Mouse (Mus musculus) limb, embryonic 14.5 days (tissue): ENCODE data around the gene Lrmda. TPM values are rescaled to one million over a fixed set of nuclear protein-coding genes. Genes with fewer than 3 reads are reported as not detected.

Experiments used
- ATAC-seq: fragments of 200-750 bp; cut with Nextera tagmentation; 2 replicates; pipeline ENCODE4 v1.8.0; 2017; ENCODE audit warnings: low read depth, moderate number of reproducible peaks, moderate TSS enrichment; ENCODE audit not compliant: low FRiP score
- DNase-seq: peaks from one replicate; pipeline ENCODE4 v3.0.0-alpha.2; 2015; ENCODE audit warnings: low spot score
- H3K27ac ChIP-seq: fragments of 300-500 bp; sonication (generic); replicated peaks from 2 replicates; pipeline ENCODE4 v1.5.1; 2014; ENCODE audit warnings: low read depth, mild to moderate bottlenecking, low read length, moderate library complexity, mixed read lengths
- H3K27me3 ChIP-seq: fragments of 300-500 bp; sonication (generic); 2 replicates; pipeline ENCODE4 v1.6.1; 2014; ENCODE audit warnings: low read length, mixed read lengths; ENCODE audit not compliant: control insufficient read depth, insufficient read depth
- H3K36me3 ChIP-seq: fragments of 300-500 bp; sonication (generic); 2 replicates; pipeline ENCODE4 v1.6.1; 2014; ENCODE audit warnings: mild to moderate bottlenecking, low read length, moderate library complexity, mixed read lengths; ENCODE audit not compliant: control insufficient read depth, insufficient read depth
- H3K4me1 ChIP-seq: fragments of 300-500 bp; sonication (generic); 2 replicates; pipeline ENCODE4 v1.6.1; 2014; ENCODE audit warnings: antibody characterized with exemption, low read length, mixed read lengths; ENCODE audit not compliant: control insufficient read depth, insufficient read depth
- H3K4me2 ChIP-seq: fragments of 300-500 bp; sonication (generic); replicated peaks from 2 replicates; pipeline ENCODE4 v1.6.1; 2014; ENCODE audit warnings: low read depth, mild to moderate bottlenecking, low read length, moderate library complexity; ENCODE audit not compliant: severe bottlenecking
- H3K4me3 ChIP-seq: fragments of 300-500 bp; sonication (generic); replicated peaks from 2 replicates; pipeline ENCODE4 v1.5.1; 2014; ENCODE audit warnings: low read length
- H3K9ac ChIP-seq: fragments of 300-500 bp; sonication (generic); 2 replicates; pipeline ENCODE4 v1.6.1; 2014; ENCODE audit warnings: mild to moderate bottlenecking, low read depth, low read length, moderate library complexity; ENCODE audit not compliant: severe bottlenecking
- H3K9me3 ChIP-seq: fragments of 300-500 bp; sonication (generic); 2 replicates; pipeline ENCODE4 v1.6.1; 2016; ENCODE audit warnings: low read length; ENCODE audit not compliant: control insufficient read depth
- POLR2A ChIP-seq: fragments of 200-500 bp; IDR thresholded peaks from 2 replicates; pipeline ENCODE4 v1.8.0; 2012; ENCODE audit warnings: inconsistent platforms, mild to moderate bottlenecking, moderate library complexity, borderline replicate concordance; ENCODE audit not compliant: insufficient read depth, insufficient read length; ENCODE audit errors: extremely low read depth
- WGBS: fragments of 180-500 bp; shearing (Covaris S2); extraction: QIAGEN DNeasy Blood & Tissue Kit; methylation state at CpG from one replicate; pipeline ENCODE4 v1.1.7; 2014; 5-methylcytosine and 5-hydroxymethylcytosine counted together
- polyA plus RNA-seq, 2 experiments: library from polyadenylated mRNA; depleted of rRNA in 1 of 2; stranded (reverse) in 1 of 2; unstranded in 1 of 2; fragments of >200 nt; fragmentation: Nextera tagmentation in 1 of 2; extraction: Ambion mirVana in 1 of 2; gene quantifications; 2 replicates each; pipeline versions ENCODE4 v1.2.1 to v1.2.3; 2012 to 2014

Gene Lrmda
- polyA plus RNA-seq, 2 experiments: 0.08 to 0.72 TPM

DNA sequence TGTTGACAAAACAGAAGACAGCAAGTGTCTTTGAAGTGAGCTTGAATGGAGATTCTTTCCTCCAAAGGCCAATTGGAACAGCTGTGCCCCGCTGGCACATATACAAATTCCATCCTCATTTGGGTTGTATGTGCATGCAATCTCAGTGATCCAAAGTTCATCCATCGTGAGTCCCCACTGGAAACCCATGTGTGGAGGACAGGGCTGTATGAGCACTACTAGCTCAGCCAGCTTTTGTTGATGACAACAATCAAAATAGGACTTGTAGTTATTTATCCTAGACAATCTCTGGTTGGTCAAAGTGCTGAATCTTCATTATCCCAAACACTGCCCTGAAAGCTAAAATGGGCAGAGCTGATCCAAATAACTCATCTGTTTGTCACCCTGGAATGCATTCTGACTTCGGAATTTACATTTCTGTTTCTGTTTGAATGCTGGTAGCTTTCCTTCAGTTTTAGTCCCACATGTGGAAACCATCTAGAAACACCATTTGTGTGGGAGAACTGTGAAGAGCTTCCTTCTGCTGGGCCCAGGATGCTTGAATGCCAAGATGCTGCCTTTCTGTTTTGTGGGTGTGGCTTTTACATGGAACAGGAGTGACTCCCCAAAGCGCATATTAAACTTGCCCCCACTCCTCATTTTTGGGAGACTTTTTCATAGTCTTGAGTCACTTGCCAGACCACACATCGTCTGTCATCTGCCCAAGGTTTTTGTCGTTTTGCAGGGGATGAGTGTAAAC is 344.7 kb downstream of the Lrmda start:
- H3K27ac ChIP-seq: no peak overlapping the region
- DNase-seq (peak; percentile 40), ATAC-seq (no peak)

DNA sequence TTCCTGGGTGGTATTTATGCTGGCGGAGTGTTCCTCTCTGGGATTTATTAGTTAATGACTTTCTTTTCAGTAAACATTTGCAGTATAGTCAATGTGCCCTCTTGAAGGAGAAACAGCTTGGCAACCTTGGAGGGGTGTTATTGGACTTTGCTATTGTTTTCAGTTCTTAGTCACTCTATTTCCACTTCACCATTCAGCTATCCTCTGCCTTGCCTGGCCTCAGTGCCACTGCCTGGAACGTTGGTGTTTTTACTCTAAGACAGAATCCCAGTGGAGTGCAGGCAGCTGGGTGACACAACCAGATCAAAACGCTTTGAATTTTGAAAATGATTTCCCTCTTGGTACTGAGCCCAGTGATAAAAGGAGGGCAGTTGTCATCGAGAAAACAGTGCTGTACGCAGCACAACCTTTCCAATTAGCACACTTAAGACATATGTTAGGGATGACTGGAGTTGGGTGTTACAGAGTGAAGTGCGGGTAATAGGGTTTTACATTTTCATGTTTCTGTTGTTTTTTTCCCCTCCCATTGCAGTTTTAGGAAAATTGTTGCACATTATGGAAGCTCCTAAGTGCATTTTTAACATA is 345.4 kb downstream of the Lrmda start:
- no peaks in the 10 kb centered on the region for H3K27me3 ChIP-seq
- no peak for ATAC-seq
- H3K4me2 ChIP-seq: no peak overlapping the region
- no peaks in the 10 kb centered on the region for H3K9me3 ChIP-seq
- H3K9ac ChIP-seq: no peak overlapping the region
- WGBS: 59% methylated on average over 6 of the region's 6 CpGs
- peaks cover 21% of the 10 kb centered on the region for H3K4me1 ChIP-seq
- H3K36me3 ChIP-seq: no peaks in the 10 kb centered on the region
- TF ChIP-seq POLR2A: no peak
- no peak for DNase-seq
- H3K4me3 ChIP-seq: no peak overlapping the region
- no peak overlapping the region for H3K27ac ChIP-seq

More for the DNA sequence above, 344.7 kb downstream of the Lrmda start:
- WGBS: 58% methylated on average over 6 of the region's 6 CpGs
- Histone ChIP-seq H3K4me2 (no peak overlapping the region), H3K27me3 (no peaks in the 10 kb centered on the region), H3K4me1 (peaks cover 21% of the 10 kb centered on the region), H3K36me3 (no peaks in the 10 kb centered on the region), H3K4me3 (no peak overlapping the region), H3K9ac (no peak overlapping the region), H3K9me3 (no peaks in the 10 kb centered on the region)
- no peak for TF ChIP-seq POLR2A

GRCm38 (mm10) chr14:22367615-22368014 is 348.1 kb downstream of the Lrmda start:
- 48% methylated on average over 4 of the region's 4 CpGs for WGBS
- TF ChIP-seq POLR2A: no peak
- H3K27me3 ChIP-seq: no peaks in the 10 kb centered on the region
- H3K4me3 ChIP-seq: no peak overlapping the region
- ATAC-seq (0 out of 2 replicates have a peak, but pooled peaks have one; percentile 44), DNase-seq (peak; percentile 38)
- no peaks in the 10 kb centered on the region for H3K36me3 ChIP-seq
- H3K9me3 ChIP-seq: no peaks in the 10 kb centered on the region
- no peak overlapping the region for H3K9ac ChIP-seq
- peaks cover 21% of the 10 kb centered on the region for H3K4me1 ChIP-seq
- H3K27ac ChIP-seq: 0 out of 2 replicates have a peak overlapping the region, but pooled peaks have one; percentile 46
- no peak overlapping the region for H3K4me2 ChIP-seq

DNA sequence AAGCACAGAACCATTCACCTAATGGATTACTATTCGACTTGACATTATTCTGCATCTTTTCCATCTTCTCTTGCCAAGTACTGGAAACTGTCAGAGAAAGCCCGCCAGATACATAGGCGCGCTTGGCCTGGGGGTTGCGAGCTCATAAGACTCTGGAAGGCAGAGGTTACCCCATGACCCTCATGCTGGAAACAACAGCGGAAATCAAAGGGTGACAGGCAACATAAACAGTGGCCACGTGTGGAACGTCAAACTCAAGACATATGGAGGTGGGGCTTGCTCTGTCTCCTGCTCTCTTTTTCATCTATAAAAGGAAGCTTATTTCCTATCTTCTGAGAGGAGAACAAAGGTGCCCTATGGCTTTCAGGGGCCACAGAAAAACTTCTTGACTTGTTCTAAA is 351.6 kb downstream of the Lrmda start:
- 37% methylated on average over 8 of the region's 8 CpGs for WGBS
- no peak overlapping the region for H3K4me3 ChIP-seq

GRCm38 (mm10) chr14:22372666-22373360 is 353.3 kb downstream of the Lrmda start:
- Histone ChIP-seq H3K4me1 (peaks cover 13% of the 10 kb centered on the region), H3K27ac (peak overlapping the region; percentile 11), H3K4me3 (no peak overlapping the region), H3K27me3 (no peaks in the 10 kb centered on the region), H3K4me2 (no peak overlapping the region), H3K9ac (no peak overlapping the region), H3K9me3 (no peaks in the 10 kb centered on the region), H3K36me3 (no peaks in the 10 kb centered on the region)
- no peak for ATAC-seq
- no peak for DNase-seq
- 78% methylated on average over 9 of the region's 9 CpGs for WGBS
- TF ChIP-seq POLR2A: no peak

More for the DNA sequence above, 351.6 kb downstream of the Lrmda start:
- no peak overlapping the region for H3K4me2 ChIP-seq
- DNase-seq: no peak
- no peak overlapping the region for H3K27ac ChIP-seq
- ATAC-seq: no peak
- H3K36me3 ChIP-seq: no peaks in the 10 kb centered on the region
- TF ChIP-seq POLR2A: no peak
- H3K9me3 ChIP-seq: no peaks in the 10 kb centered on the region
- H3K9ac ChIP-seq: no peak overlapping the region
- H3K4me1 ChIP-seq: peaks cover 19% of the 10 kb centered on the region
- H3K27me3 ChIP-seq: no peaks in the 10 kb centered on the region
